Mouse (Mus musculus) G1E (cell line): ENCODE data around the gene Slc1a7.

ENCODE experiments used
- CTCF ChIP-seq: IDR thresholded peaks from 2 replicates; pipeline ENCODE4 v1.5.1; 2012; ENCODE audit warnings: low read depth, low read length, inconsistent platforms, mixed read lengths
- GATA1 ChIP-seq: IDR thresholded peaks from 2 replicates; pipeline ENCODE4 v1.6.1; 2012; ENCODE audit warnings: borderline replicate concordance, low read length, inconsistent platforms, mixed read lengths
- GATA2 ChIP-seq: IDR thresholded peaks from 2 replicates; pipeline ENCODE4 v1.6.1; 2012; ENCODE audit warnings: low read depth, low read length, inconsistent platforms, borderline replicate concordance
- POLR2AphosphoS5 ChIP-seq: IDR thresholded peaks from 2 replicates; pipeline ENCODE4 v1.6.1; 2012; ENCODE audit warnings: low read depth, low read length, inconsistent platforms; ENCODE audit not compliant: insufficient replicate concordance
- TAL1 ChIP-seq: conservative IDR thresholded peaks from 2 replicates; pipeline ENCODE4 v1.6.1; 2012; ENCODE audit warnings: low read depth, low read length, inconsistent platforms, mixed read lengths

DNA sequence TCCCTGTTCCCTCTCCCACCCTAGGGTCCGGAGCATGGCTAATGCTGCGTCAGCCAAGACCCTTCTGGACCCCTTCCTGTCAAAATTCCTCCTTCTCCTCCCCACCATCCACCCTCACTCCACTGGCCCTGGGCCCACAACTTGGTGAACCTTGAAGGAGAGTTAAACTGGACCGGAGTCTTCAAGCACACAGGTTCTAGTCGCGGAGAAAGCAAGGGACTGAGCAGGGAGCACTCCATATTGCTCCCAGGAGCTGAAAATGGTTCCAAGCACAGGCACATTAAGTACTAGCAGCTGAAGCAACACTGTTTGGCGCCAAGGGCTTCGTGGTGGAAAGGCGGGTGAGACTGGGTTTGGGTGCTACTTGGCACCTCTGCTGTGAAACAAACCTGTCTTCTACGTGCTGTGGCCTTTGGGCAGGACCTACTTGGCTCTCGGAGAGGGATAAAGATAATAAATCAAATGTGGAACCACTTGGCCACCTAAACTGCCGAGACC lies 64.3 kb downstream of the Slc1a7 start:
- TF ChIP-seq GATA1 (no peak), GATA2 (no peak), CTCF (no peak), TAL1 (no peak), POLR2AphosphoS5 (no peak)
